Mouse (Mus musculus) stomach, embryonic 14.5 days (tissue): ENCODE measurements at regions not wholly inside any gene's neighbourhood (a gene's known extent, or its start where the extent isn't known, plus 50 kb on each side); places are given as distances from the start of the nearest gene placed in this dataset.

Experiments
- ATAC-seq: fragments of 200-750 bp; cut with Nextera tagmentation; 2 replicates; pipeline ENCODE4 v1.8.0; 2017; ENCODE audit warnings: low read depth, moderate TSS enrichment; ENCODE audit not compliant: insufficient number of reproducible peaks, insufficient read depth, low FRiP score
- H3K27ac ChIP-seq: fragments of 300-500 bp; sonication (generic); 2 replicates; pipeline ENCODE4 v1.5.1; 2014; ENCODE audit warnings: mild to moderate bottlenecking, low read length, moderate library complexity, mixed read lengths
- H3K27me3 ChIP-seq: fragments of 300-500 bp; sonication (generic); 2 replicates; pipeline ENCODE4 v1.6.1; 2014; ENCODE audit warnings: low read length, control low read depth, mixed read lengths; ENCODE audit not compliant: control insufficient read depth, insufficient read depth
- H3K36me3 ChIP-seq: fragments of 300-500 bp; sonication (generic); 2 replicates; pipeline ENCODE4 v1.6.1; 2014; ENCODE audit warnings: mild to moderate bottlenecking, control low read depth, low read length, moderate library complexity, mixed read lengths; ENCODE audit not compliant: control insufficient read depth, insufficient read depth
- H3K4me1 ChIP-seq: fragments of 300-500 bp; sonication (generic); 2 replicates; pipeline ENCODE4 v1.6.1; 2014; ENCODE audit warnings: low read length, control low read depth, mixed read lengths; ENCODE audit not compliant: control insufficient read depth, insufficient read depth
- H3K4me2 ChIP-seq: fragments of 300-500 bp; sonication (generic); replicated peaks from 2 replicates; pipeline ENCODE4 v1.6.1; 2014; ENCODE audit warnings: low read depth, low read length, control low read depth
- H3K4me3 ChIP-seq: fragments of 300-500 bp; sonication (generic); 2 replicates; pipeline ENCODE4 v1.5.1; 2014; ENCODE audit warnings: low read depth, low read length, control low read depth
- H3K9ac ChIP-seq: fragments of 300-500 bp; sonication (generic); replicated peaks from 2 replicates; pipeline ENCODE4 v1.6.1; 2014; ENCODE audit warnings: low read depth, mild to moderate bottlenecking, control low read depth, low read length, moderate library complexity, mixed read lengths
- H3K9me3 ChIP-seq: fragments of 300-500 bp; sonication (generic); 2 replicates; pipeline ENCODE4 v1.6.1; 2016; ENCODE audit warnings: low read depth, low read length, control low read depth; ENCODE audit not compliant: control insufficient read depth
- WGBS: fragments of 180-500 bp; shearing (Covaris S2); extraction: QIAGEN DNeasy Blood & Tissue Kit; methylation state at CpG from one replicate; pipeline ENCODE4 v1.1.7; 2014; 5-methylcytosine and 5-hydroxymethylcytosine counted together

DNA sequence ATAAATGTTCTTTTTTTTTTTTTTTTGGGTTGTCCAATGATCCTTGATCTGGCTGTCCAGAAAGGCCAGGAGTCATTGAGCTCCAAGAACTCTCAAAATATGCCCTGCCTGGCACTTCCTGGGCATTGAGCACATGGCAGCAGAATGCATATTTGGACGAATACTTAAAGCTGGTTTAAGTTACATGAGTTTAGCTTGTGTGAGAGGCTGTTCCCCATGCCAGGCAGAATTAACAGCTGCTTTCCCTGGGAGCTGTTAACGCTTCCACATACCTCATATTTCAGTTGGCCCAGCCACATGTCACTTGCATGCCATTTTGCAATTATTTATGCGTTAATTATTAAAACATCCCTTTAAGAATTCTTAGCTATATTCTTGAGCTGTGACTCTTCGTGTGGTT lies 56.6 kb upstream of the Ankfn1 start:
- Histone ChIP-seq H3K9me3 (no peaks in the 10 kb centered on the region), H3K4me3 (no peak overlapping the region), H3K36me3 (no peaks in the 10 kb centered on the region), H3K4me2 (no peak overlapping the region), H3K27ac (no peak overlapping the region), H3K4me1 (no peaks in the 10 kb centered on the region), H3K27me3 (no peaks in the 10 kb centered on the region), H3K9ac (no peak overlapping the region)
- WGBS = 72% methylated on average over 4 of the region's 4 CpGs
- ATAC-seq = no peak

- H3K9me3 ChIP-seq = no peaks in the 10 kb centered on the region
- no peaks in the 10 kb centered on the region for H3K27me3 ChIP-seq
- H3K9ac ChIP-seq = no peak overlapping the region
- H3K4me2 ChIP-seq = no peak overlapping the region
- H3K36me3 ChIP-seq = no peaks in the 10 kb centered on the region
- WGBS = 76% methylated on average over 8 of the region's 8 CpGs
- no peak for ATAC-seq
- H3K4me1 ChIP-seq = no peaks in the 10 kb centered on the region
- no peak overlapping the region for H3K4me3 ChIP-seq
- H3K27ac ChIP-seq = no peak overlapping the region
Measured at GRCm38 (mm10) chr11:89831577-89832110, 54.2 kb upstream of the Ankfn1 start.
